Mouse (Mus musculus): ENCODE data around the gene Acad10. TPM values are rescaled to one million over a fixed set of nuclear protein-coding genes. Genes with fewer than 3 reads are reported as not detected.
"Not testable (repeated sequence)": the region's sequence is repeated elsewhere in the genome, so short reads cannot be mapped to it uniquely, and the experiment has no call there.

Acad10 gene
- polyA plus RNA-seq, 1 experiment from 2014 or later = 1.4 TPM

DNA sequence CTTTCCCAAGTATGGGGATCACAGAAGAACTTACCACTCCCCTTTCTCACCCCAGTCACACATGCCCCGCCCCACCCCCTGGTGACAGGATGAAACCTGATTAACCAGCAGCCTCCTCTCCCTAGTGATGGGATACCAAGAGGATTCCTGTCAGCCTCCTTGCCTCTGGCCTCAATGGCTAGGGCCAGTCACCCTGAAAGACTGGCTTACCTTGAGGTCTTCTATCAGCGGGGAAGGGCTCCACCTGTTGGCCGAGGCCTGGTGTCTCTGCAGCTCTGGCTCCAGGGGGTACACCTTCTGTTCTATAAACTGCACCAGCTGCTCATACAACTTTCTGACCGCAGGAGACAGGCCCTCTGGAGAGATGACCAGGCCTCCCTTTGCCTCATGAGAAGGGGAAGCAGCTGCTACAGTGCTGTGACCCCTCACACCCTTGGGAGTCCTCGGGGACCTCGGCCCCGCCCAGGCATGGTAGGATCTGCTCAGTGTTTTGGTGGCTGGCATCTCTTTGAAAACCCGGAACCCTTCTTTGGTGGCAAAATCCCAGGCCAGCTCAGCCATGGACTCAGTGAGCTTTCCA, 50.7 kb downstream of the Acad10 start:
- not testable (repeated sequence) for H3K36me3 ChIP-seq (ENCODE audit: control insufficient read depth, insufficient read depth, low read length); ATAC-seq
- WGBS = 45% methylated on average over 7 of the region's 8 CpGs

DNA sequence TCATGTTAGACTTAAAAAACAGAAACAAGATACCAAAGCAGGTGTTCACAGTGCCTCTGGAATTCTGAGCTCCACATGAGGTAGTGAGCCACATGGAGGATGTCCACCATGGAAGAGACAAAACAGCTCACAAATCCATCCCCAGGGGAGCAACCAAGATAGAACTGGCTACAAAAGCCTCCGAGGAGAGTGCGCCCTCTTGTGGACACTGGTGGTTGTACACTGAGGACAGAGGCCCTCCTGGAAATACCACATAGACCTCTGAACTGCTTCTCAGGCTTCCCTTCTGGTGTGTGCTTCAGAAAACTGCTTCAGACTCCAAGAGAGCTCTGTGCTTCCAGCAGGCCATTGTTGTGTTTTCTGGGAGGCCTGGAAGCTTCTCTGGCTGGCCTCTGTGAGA, 54.2 kb downstream of the Acad10 start:
- ATAC-seq = no peak

More for the DNA sequence above, 50.7 kb downstream of the Acad10 start:
- not testable (repeated sequence) for H3K9ac ChIP-seq (ENCODE audit: low read depth, low read length); H3K4me1 ChIP-seq (ENCODE audit: control insufficient read depth, insufficient read depth, low read depth, low read length); H3K27me3 ChIP-seq (replicated peaks; ENCODE audit: control insufficient read depth, insufficient read depth, low read length); H3K4me2 ChIP-seq (ENCODE audit: low read length); H3K27ac ChIP-seq (ENCODE audit: low read depth, low read length); H3K9me3 ChIP-seq (ENCODE audit: control insufficient read depth, low read length); H3K4me3 ChIP-seq (ENCODE audit: low read length)

DNA sequence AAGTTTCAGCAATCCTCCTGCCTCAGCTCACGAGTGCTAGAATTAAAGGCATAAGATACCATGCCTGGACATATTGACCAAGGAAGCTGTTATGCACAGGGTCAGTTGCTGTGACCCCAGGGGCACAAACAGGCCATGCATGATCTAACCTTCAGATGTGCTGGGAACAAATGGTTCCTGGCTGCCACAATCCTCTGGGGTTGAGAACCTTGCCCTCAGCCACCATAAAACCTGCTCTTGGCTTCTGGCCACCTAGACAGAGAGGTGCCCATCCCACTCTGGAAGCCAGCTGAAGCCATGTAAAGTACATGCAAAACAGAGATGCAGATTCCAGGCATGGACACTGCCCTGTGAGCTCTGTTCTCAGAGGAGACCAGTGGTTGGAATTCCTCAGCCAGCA, 56.5 kb downstream of the Acad10 start:
- H3K27ac ChIP-seq (ENCODE audit: low read depth, low read length); H3K4me1 ChIP-seq (ENCODE audit: control insufficient read depth, insufficient read depth, low read depth, low read length); H3K4me2 ChIP-seq (ENCODE audit: low read length); H3K9me3 ChIP-seq (ENCODE audit: control insufficient read depth, low read length); H3K36me3 ChIP-seq (ENCODE audit: control insufficient read depth, insufficient read depth, low read length); H3K4me3 ChIP-seq (ENCODE audit: low read length); ATAC-seq; H3K27me3 ChIP-seq (replicated peaks; ENCODE audit: control insufficient read depth, insufficient read depth, low read length); H3K9ac ChIP-seq (ENCODE audit: low read depth, low read length): not testable (repeated sequence)
- 73% methylated on average over 1 of the region's 1 CpGs for WGBS

More for the DNA sequence above, 54.2 kb downstream of the Acad10 start:
- Histone ChIP-seq H3K4me3 (ENCODE audit: low read length) (no peak overlapping the region), H3K27me3 (replicated peaks; ENCODE audit: control insufficient read depth, insufficient read depth, low read length) (no peaks in the 10 kb centered on the region), H3K4me1 (ENCODE audit: control insufficient read depth, insufficient read depth, low read depth, low read length) (0 out of 2 replicates have a peak, but pooled peaks cover 2% of the 10 kb centered on the region), H3K4me2 (ENCODE audit: low read length) (no peak overlapping the region), H3K9ac (ENCODE audit: low read depth, low read length) (no peak overlapping the region), H3K9me3 (ENCODE audit: control insufficient read depth, low read length) (no peaks in the 10 kb centered on the region), H3K36me3 (ENCODE audit: control insufficient read depth, insufficient read depth, low read length) (no peaks in the 10 kb centered on the region), H3K27ac (ENCODE audit: low read depth, low read length) (no peak overlapping the region)
- WGBS = 0% methylated on average over 2 of the region's 2 CpGs

DNA sequence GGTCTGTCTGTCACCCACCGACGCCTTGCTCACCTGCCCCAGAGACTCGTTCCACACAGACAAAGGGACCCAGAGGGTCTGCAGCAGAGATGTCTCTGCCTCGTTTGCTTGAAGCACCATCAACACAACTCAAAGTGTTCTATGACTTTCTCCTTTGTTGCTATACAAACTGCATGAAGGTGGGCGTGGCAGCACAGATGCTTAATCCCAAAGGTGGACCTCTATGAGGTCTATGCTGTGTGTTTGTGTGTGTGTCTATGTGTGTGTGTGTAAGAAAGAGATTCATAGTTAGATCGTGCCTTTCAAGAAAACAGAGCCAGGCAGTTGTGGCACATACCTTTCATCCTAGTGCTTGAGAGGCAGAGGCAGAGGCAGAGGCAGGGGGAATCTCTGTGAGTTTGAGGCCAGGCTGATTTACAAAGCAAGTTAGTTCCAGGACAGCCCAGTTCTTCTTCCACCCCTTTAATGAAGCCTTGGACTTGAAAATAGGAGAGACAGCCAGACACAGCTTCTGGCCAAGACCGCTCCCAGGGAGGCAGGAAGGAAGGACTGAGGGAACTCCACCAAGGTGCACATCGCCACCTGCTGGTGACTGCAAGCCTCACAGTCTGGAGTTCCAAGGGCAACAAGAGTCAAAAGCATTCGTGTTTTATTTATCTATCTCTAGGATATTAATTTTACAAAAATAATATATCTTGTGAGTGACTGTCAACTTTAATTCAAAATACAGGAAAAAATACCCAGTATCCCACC, 58.6 kb downstream of the Acad10 start:
- ATAC-seq = peak; percentile 68
- Histone ChIP-seq H3K9me3 (ENCODE audit: control insufficient read depth, low read length) (no peaks in the 10 kb centered on the region), H3K27me3 (replicated peaks; ENCODE audit: control insufficient read depth, insufficient read depth, low read length) (no peaks in the 10 kb centered on the region), H3K4me3 (ENCODE audit: low read length) (no peak overlapping the region), H3K9ac (ENCODE audit: low read depth, low read length) (no peak overlapping the region), H3K36me3 (ENCODE audit: control insufficient read depth, insufficient read depth, low read length) (no peaks in the 10 kb centered on the region), H3K4me2 (ENCODE audit: low read length) (no peak overlapping the region), H3K27ac (ENCODE audit: low read depth, low read length) (no peak overlapping the region; the same call in 1 of the 2 replicates), H3K4me1 (ENCODE audit: control insufficient read depth, insufficient read depth, low read depth, low read length) (0 out of 2 replicates have a peak, but pooled peaks cover 2% of the 10 kb centered on the region)
- WGBS = 33% methylated on average over 9 of the region's 9 CpGs

DNA sequence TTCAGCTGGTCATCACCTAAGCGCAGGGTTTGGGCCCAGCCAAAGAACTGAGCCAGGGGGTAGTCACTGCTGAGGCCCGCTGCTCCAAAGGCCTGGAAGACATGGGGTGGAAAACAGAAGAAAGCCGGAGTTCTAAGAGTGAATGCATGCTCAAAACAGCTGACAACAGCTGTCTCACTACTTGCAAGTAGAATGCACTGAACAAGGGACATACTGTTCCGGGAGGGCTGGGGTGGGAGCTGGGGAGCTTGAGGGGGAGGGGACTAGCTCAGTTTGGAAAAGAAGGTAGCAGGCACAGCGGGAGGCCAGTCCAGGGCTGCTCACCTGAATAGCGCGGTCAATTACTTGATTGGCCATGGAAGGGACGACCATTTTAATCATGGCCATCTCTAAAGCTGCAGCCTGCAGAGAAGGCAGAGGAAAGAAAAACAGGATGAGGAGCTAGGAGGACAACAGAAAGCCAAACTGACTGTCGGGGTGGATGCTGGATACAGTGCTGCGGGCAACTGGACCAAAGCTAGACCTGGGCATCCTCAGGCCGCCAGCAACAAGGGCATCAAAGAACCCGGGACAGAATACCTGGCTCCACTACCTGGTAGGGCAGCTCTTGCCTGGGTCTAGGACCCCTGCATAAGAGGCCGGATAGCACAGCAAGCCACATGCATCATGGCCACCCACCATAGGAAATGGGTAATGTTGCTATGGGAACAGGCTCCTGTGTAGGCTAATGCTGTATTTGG, 61.3 kb downstream of the Acad10 start:
- Histone ChIP-seq H3K36me3 (ENCODE audit: control insufficient read depth, insufficient read depth, low read length) (no peaks in the 10 kb centered on the region), H3K9me3 (ENCODE audit: control insufficient read depth, low read length) (no peaks in the 10 kb centered on the region), H3K4me1 (ENCODE audit: control insufficient read depth, insufficient read depth, low read depth, low read length) (peaks cover 4% of the 10 kb centered on the region), H3K9ac (ENCODE audit: low read depth, low read length) (no peak overlapping the region), H3K27me3 (replicated peaks; ENCODE audit: control insufficient read depth, insufficient read depth, low read length) (no peaks in the 10 kb centered on the region), H3K27ac (ENCODE audit: low read depth, low read length) (no peak overlapping the region), H3K4me2 (ENCODE audit: low read length) (no peak overlapping the region), H3K4me3 (ENCODE audit: low read length) (no peak overlapping the region)
- 68% methylated on average over 13 of the region's 13 CpGs for WGBS
- no peak for ATAC-seq

DNA sequence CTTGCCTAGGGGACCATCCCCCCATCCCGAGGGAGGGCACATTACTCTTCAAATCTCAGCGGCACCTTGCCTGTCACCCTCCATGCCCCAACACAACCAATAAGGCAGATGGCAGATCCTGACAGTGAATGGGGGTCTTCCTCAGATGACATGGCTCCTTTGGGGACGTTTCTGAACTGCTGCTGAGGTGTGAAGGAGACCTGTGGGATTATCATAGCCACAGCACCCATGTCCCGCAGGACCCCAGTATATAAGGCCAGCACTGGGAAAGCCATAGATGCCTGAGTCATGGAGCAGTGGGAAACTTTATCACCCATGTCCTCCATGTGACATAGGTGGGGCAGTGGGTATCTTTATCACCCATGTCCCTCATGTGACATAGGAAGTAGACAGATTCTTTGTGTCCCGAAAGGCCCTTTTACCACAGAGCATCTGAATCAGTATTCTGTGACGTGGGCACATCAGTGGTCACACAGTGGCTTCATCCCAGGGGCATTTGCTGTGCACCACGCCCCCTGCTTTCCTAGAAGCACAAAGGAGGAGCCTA, 62.2 kb downstream of the Acad10 start:
- H3K4me2 ChIP-seq (ENCODE audit: low read length) = no peak overlapping the region
- H3K27me3 ChIP-seq (replicated peaks; ENCODE audit: control insufficient read depth, insufficient read depth, low read length) = no peaks in the 10 kb centered on the region
- no peak for ATAC-seq
- H3K36me3 ChIP-seq (ENCODE audit: control insufficient read depth, insufficient read depth, low read length) = no peaks in the 10 kb centered on the region
- peaks cover 9% of the 10 kb centered on the region for H3K4me1 ChIP-seq (ENCODE audit: control insufficient read depth, insufficient read depth, low read depth, low read length)
- no peak overlapping the region for H3K4me3 ChIP-seq (ENCODE audit: low read length)
- H3K9me3 ChIP-seq (ENCODE audit: control insufficient read depth, low read length) = no peaks in the 10 kb centered on the region
- 76% methylated on average over 7 of the region's 7 CpGs for WGBS
- H3K27ac ChIP-seq (ENCODE audit: low read depth, low read length) = no peak overlapping the region
- no peak overlapping the region for H3K9ac ChIP-seq (ENCODE audit: low read depth, low read length)

DNA sequence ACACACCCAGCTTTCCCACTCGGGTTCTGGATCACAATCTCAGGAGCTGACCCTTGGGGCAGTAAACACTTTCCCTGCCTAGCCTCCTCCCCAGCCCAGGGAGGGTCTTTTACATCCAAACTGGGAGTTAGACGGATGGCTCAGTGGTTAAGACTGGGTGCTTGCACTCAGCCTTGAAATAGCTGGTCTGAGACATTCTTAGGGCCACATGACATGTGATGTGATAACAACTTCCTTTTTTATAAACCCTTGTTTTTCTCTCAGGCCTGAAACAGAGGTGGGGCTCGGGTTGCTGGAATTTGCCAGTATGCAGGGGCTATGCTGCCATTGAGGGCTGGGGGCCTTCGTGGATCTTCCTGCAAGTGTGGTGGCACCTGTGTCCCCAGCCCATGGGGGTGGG, 63.0 kb downstream of the Acad10 start:
- 76% methylated on average over 4 of the region's 4 CpGs for WGBS
- Histone ChIP-seq H3K9me3 (ENCODE audit: control insufficient read depth, low read length) (no peaks in the 10 kb centered on the region), H3K36me3 (ENCODE audit: control insufficient read depth, insufficient read depth, low read length) (no peaks in the 10 kb centered on the region), H3K27ac (ENCODE audit: low read depth, low read length) (no peak overlapping the region), H3K9ac (ENCODE audit: low read depth, low read length) (no peak overlapping the region), H3K4me3 (ENCODE audit: low read length) (no peak overlapping the region), H3K4me2 (ENCODE audit: low read length) (no peak overlapping the region), H3K4me1 (ENCODE audit: control insufficient read depth, insufficient read depth, low read depth, low read length) (peaks cover 13% of the 10 kb centered on the region), H3K27me3 (replicated peaks; ENCODE audit: control insufficient read depth, insufficient read depth, low read length) (no peaks in the 10 kb centered on the region)
- ATAC-seq = no peak

DNA sequence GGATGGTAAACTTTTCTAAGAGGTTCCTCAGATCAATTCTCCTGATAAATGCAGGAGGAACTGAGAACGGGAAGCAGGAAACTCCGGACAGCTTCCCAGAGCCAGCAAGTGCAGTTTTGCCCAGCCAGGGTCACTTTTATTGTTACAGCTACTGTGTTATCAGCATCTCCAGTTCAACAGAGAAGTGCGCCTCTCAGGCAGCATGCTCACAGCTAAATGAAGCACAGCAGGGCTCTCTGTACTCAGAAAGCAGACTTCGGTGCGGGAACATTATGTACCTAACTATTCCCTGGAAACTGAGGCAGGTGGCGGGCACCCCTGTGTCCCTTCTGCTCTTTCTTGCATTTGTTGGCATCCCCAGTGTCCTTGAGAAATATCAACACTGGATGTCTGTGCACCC, 64.1 kb downstream of the Acad10 start:
- 85% methylated on average over 6 of the region's 6 CpGs for WGBS
- no peak overlapping the region for H3K4me2 ChIP-seq (ENCODE audit: low read length)
- H3K9ac ChIP-seq (ENCODE audit: low read depth, low read length) = no peak overlapping the region
- no peak overlapping the region for H3K4me3 ChIP-seq (ENCODE audit: low read length)
- no peaks in the 10 kb centered on the region for H3K36me3 ChIP-seq (ENCODE audit: control insufficient read depth, insufficient read depth, low read length)
- ATAC-seq = no peak
- H3K4me1 ChIP-seq (ENCODE audit: control insufficient read depth, insufficient read depth, low read depth, low read length) = peaks cover 14% of the 10 kb centered on the region
- no peak overlapping the region for H3K27ac ChIP-seq (ENCODE audit: low read depth, low read length)
- H3K9me3 ChIP-seq (ENCODE audit: control insufficient read depth, low read length) = no peaks in the 10 kb centered on the region
- no peaks in the 10 kb centered on the region for H3K27me3 ChIP-seq (replicated peaks; ENCODE audit: control insufficient read depth, insufficient read depth, low read length)

DNA sequence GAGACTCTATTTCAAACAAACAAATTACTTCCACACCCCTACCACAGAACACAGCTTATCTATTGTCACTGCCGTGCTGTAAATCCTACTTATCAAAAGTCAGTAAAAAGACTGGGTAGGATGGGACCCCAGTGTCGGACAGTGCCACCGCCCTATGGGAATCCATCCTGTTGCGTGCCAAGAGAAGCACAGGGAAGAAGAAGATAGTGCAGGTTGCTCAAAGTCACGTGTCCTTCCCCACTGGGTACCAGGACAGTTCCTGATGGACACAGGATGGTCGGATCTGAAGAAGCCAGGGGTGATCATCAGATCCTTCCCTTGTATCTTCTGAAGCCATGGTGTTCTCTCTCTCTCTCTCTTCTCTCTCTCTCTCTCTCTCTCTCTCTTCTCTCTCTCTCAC, 64.6 kb downstream of the Acad10 start:
- no peak for ATAC-seq
- H3K9ac ChIP-seq (ENCODE audit: low read depth, low read length) = no peak overlapping the region
- H3K4me3 ChIP-seq (ENCODE audit: low read length) = no peak overlapping the region
- peaks cover 14% of the 10 kb centered on the region for H3K4me1 ChIP-seq (ENCODE audit: control insufficient read depth, insufficient read depth, low read depth, low read length)
- no peak overlapping the region for H3K4me2 ChIP-seq (ENCODE audit: low read length)
- H3K27me3 ChIP-seq (replicated peaks; ENCODE audit: control insufficient read depth, insufficient read depth, low read length) = no peaks in the 10 kb centered on the region
- H3K9me3 ChIP-seq (ENCODE audit: control insufficient read depth, low read length) = no peaks in the 10 kb centered on the region
- 80% methylated on average over 6 of the region's 6 CpGs for WGBS
- no peaks in the 10 kb centered on the region for H3K36me3 ChIP-seq (ENCODE audit: control insufficient read depth, insufficient read depth, low read length)
- no peak overlapping the region for H3K27ac ChIP-seq (ENCODE audit: low read depth, low read length)
